Mouse (Mus musculus): Measurements from ENCODE around the gene 1700030J22Rik. TPM values are rescaled to one million over a fixed set of nuclear protein-coding genes. Genes with fewer than 3 reads are reported as not detected.
A peak's percentile ranks its signal among the peaks of the same experiment; 100 is the strongest.

1700030J22Rik gene
- polyA plus RNA-seq, 1 experiment = 176 TPM

DNA sequence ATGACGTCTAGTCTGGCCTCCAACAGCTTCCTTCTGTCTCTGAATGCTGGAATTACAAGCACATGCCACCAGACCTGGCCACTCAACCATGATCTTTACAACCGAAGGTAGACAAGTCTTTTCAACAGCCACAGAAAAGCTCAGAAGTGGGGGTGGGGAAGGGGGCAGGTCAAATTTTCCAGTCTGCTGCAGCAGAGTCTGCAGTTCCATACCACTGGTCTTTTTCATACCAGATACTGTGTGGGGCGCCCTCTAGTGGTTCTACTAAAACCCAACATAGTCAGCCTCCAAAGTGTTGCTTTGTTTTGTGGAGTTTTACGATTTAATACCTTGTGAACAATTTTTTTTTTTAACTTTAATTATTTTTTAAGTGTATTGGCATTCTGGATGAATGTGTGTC is 1.4 kb upstream of the 1700030J22Rik start:
- TF ChIP-seq POLR2A (IDR thresholded peaks at IDR 0.05; ENCODE audit: control insufficient read depth, low read depth, low read length) (no peak), CTCF (IDR thresholded peaks at IDR 0.05; ENCODE audit: control insufficient read depth, insufficient read depth, insufficient replicate concordance, low read depth, low read length) (0 out of 2 replicates have a peak, but pooled peaks have one; percentile 7)
- peaks cover 3% of the 10 kb centered on the region for H3K4me1 ChIP-seq (ENCODE audit: control insufficient read depth, insufficient read depth, low read length)

DNA sequence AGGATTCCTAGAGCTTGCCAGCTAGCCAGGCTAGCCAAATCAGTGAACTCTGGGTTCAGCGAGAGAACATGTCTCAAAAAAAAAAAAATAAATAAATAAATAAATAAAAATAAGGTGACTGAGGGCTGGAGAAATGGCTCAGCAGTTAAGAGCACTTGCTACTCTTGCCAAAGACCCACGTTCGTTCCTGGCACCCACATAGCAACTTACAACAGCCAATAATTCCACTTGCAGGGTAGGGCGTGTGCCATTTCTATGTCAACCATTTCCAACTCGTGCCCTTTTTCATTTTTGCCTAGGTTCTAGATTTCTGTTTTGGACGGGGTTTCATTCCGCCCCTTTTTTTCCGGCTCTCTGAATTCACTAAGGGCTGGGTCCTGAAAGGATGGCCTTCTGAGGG is 707 bp downstream of the 1700030J22Rik start:
- H3K36me3 ChIP-seq (ENCODE audit: control insufficient read depth, insufficient read depth, low read length) = peaks cover 8% of the 10 kb centered on the region

More for the DNA sequence above, 1.4 kb upstream of the 1700030J22Rik start:
- Histone ChIP-seq H3K27ac (ENCODE audit: control insufficient read depth, insufficient read depth, low read depth, low read length) (peak overlapping the region; percentile 88), H3K4me3 (ENCODE audit: control insufficient read depth, low read depth, low read length) (peak overlapping the region; percentile 91), H3K27me3 (ENCODE audit: control insufficient read depth, insufficient read depth, low read length) (no peaks in the 10 kb centered on the region), H3K36me3 (ENCODE audit: control insufficient read depth, insufficient read depth, low read length) (peaks cover 8% of the 10 kb centered on the region)

DNA sequence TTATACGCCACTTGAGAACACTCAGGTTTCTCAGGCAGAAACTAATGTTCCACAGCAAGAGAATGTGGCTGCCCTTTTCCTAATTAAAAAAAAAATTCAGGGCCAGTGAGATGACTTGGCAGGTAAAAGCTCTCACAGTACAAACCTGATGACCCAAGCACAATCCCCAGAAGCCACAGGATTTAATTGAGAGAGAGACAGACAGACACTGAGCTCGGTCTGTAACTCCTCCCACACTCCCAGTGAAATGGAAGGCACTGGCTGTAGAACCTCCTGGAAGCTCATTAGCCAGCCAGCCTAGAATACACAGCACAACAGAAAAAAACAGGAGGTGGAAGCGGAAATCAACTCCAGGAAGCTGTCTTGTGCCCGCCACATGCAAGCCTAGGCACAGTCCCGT is 3.2 kb downstream of the 1700030J22Rik start:
- Histone ChIP-seq H3K27ac (ENCODE audit: control insufficient read depth, insufficient read depth, low read depth, low read length) (no peak overlapping the region), H3K27me3 (ENCODE audit: control insufficient read depth, insufficient read depth, low read length) (no peaks in the 10 kb centered on the region), H3K4me1 (ENCODE audit: control insufficient read depth, insufficient read depth, low read length) (peaks cover 3% of the 10 kb centered on the region), H3K4me3 (ENCODE audit: control insufficient read depth, low read depth, low read length) (no peak overlapping the region), H3K36me3 (ENCODE audit: control insufficient read depth, insufficient read depth, low read length) (peaks cover 4% of the 10 kb centered on the region)
- TF ChIP-seq CTCF (IDR thresholded peaks at IDR 0.05; ENCODE audit: control insufficient read depth, insufficient read depth, insufficient replicate concordance, low read depth, low read length) = no peak
- TF ChIP-seq POLR2A (IDR thresholded peaks at IDR 0.05; ENCODE audit: control insufficient read depth, low read depth, low read length) = no peak

More for the DNA sequence above, 707 bp downstream of the 1700030J22Rik start:
- peak overlapping the region; percentile 96 for H3K27ac ChIP-seq (ENCODE audit: control insufficient read depth, insufficient read depth, low read depth, low read length)
- H3K4me1 ChIP-seq (ENCODE audit: control insufficient read depth, insufficient read depth, low read length) = peaks cover 3% of the 10 kb centered on the region
- H3K4me3 ChIP-seq (ENCODE audit: control insufficient read depth, low read depth, low read length) = peak overlapping the region; percentile 94
- no peaks in the 10 kb centered on the region for H3K27me3 ChIP-seq (ENCODE audit: control insufficient read depth, insufficient read depth, low read length)
- TF ChIP-seq POLR2A (IDR thresholded peaks at IDR 0.05; ENCODE audit: control insufficient read depth, low read depth, low read length) = no peak
- no peak for TF ChIP-seq CTCF (IDR thresholded peaks at IDR 0.05; ENCODE audit: control insufficient read depth, insufficient read depth, insufficient replicate concordance, low read depth, low read length)

DNA sequence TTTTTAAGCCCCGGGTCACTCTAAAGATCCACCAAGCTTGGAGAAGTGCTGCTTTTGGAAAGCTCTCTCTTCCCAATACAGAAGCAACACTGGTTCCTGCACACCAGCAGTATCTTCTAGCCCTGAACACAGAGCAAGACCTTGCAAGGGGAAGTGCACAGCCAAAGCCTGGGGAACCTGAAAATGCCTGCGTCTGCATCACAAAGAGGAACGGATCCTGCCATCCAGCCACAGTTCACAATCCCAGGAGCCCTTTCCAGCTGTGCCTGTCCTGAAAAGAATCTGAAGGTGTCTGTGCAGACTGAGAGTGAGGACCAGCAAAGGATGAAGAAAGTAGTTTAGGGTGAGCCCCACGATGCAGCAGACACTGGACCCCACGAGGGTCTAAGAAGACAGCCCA is 3.7 kb downstream of the 1700030J22Rik start:
- H3K27me3 ChIP-seq (ENCODE audit: control insufficient read depth, insufficient read depth, low read length) = no peaks in the 10 kb centered on the region
- peaks cover 2% of the 10 kb centered on the region for H3K4me1 ChIP-seq (ENCODE audit: control insufficient read depth, insufficient read depth, low read length)
- TF ChIP-seq POLR2A (IDR thresholded peaks at IDR 0.05; ENCODE audit: control insufficient read depth, low read depth, low read length) (no peak), CTCF (IDR thresholded peaks at IDR 0.05; ENCODE audit: control insufficient read depth, insufficient read depth, insufficient replicate concordance, low read depth, low read length) (no peak)
- no peak overlapping the region for H3K4me3 ChIP-seq (ENCODE audit: control insufficient read depth, low read depth, low read length)
- H3K36me3 ChIP-seq (ENCODE audit: control insufficient read depth, insufficient read depth, low read length) = peaks cover 4% of the 10 kb centered on the region
- no peak overlapping the region for H3K27ac ChIP-seq (ENCODE audit: control insufficient read depth, insufficient read depth, low read depth, low read length)

DNA sequence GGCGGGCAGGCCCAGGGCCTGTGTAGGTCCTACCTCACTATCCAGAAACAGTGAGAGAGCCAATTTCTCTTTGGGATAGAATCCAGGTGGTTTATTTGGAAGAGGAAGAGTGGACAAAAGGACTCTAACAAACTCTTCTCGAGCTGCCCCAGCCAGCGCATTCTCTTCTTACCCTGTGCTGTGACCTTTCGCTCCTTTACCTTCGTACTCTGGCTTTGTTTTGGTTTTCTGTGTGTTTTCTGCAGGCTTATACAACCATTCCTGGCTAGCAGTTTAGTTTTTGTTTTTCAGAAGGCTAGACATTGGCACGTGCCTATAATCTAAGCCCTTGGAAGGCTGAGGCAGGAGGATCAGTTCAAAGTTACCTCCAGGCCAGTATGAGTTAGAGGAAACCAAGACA is 9.2 kb downstream of the 1700030J22Rik start:
- Histone ChIP-seq H3K27ac (ENCODE audit: control insufficient read depth, insufficient read depth, low read depth, low read length) (no peak overlapping the region), H3K4me1 (ENCODE audit: control insufficient read depth, insufficient read depth, low read length) (no peaks in the 10 kb centered on the region), H3K27me3 (ENCODE audit: control insufficient read depth, insufficient read depth, low read length) (no peaks in the 10 kb centered on the region), H3K36me3 (ENCODE audit: control insufficient read depth, insufficient read depth, low read length) (no peaks in the 10 kb centered on the region), H3K4me3 (ENCODE audit: control insufficient read depth, low read depth, low read length) (no peak overlapping the region)
- no peak for TF ChIP-seq POLR2A (IDR thresholded peaks at IDR 0.05; ENCODE audit: control insufficient read depth, low read depth, low read length)
- no peak for TF ChIP-seq CTCF (IDR thresholded peaks at IDR 0.05; ENCODE audit: control insufficient read depth, insufficient read depth, insufficient replicate concordance, low read depth, low read length)

DNA sequence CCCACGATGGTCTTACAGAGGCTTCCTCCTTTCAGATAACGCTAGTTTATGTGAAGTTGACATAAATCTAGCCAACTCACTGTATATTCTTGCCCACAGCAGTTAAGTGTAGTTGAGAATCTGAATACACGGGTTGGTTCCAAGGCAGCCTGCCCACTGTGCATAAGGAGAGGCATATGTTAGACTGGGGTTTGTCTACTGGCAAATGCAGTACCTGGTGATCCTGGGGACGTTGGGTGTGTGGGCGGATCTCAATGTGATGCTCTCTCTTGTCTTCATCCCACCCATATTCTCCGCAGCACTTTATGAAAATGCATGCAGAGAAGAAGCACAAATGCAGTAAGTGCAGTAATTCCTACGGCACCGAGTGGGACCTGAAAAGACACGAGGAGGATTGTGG is 24.3 kb downstream of the 1700030J22Rik start:
- Histone ChIP-seq H3K4me3 (ENCODE audit: control insufficient read depth, low read depth, low read length) (no peak overlapping the region), H3K27ac (ENCODE audit: control insufficient read depth, insufficient read depth, low read depth, low read length) (no peak overlapping the region), H3K27me3 (ENCODE audit: control insufficient read depth, insufficient read depth, low read length) (no peaks in the 10 kb centered on the region), H3K4me1 (ENCODE audit: control insufficient read depth, insufficient read depth, low read length) (no peaks in the 10 kb centered on the region), H3K36me3 (ENCODE audit: control insufficient read depth, insufficient read depth, low read length) (no peaks in the 10 kb centered on the region; the same call in none of the 2 replicates)
- TF ChIP-seq POLR2A (IDR thresholded peaks at IDR 0.05; ENCODE audit: control insufficient read depth, low read depth, low read length) (no peak), CTCF (IDR thresholded peaks at IDR 0.05; ENCODE audit: control insufficient read depth, insufficient read depth, insufficient replicate concordance, low read depth, low read length) (no peak)

DNA sequence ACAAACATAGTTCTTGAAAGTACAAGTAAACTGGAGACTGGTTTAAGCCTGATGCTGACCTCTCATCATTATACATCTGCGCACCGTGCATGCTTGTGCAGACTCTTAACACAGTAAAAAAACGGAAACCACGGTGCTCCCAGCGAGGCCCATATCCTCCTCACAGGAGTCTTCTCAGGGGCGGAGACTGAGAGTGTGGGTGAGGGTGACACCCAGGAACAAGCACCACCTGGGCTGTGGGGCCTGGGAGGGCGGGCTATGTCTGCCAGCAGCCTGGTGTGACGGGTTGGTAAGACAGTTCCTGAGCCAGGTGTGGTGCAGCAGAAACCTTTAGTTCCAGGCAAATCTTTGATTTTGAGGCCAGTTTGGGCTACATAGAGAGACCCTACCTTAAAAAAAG is 26.3 kb downstream of the 1700030J22Rik start:
- Histone ChIP-seq H3K36me3 (ENCODE audit: control insufficient read depth, insufficient read depth, low read length) (no peaks in the 10 kb centered on the region; the same call in none of the 2 replicates), H3K4me3 (ENCODE audit: control insufficient read depth, low read depth, low read length) (no peak overlapping the region), H3K4me1 (ENCODE audit: control insufficient read depth, insufficient read depth, low read length) (no peaks in the 10 kb centered on the region), H3K27me3 (ENCODE audit: control insufficient read depth, insufficient read depth, low read length) (no peaks in the 10 kb centered on the region), H3K27ac (ENCODE audit: control insufficient read depth, insufficient read depth, low read depth, low read length) (no peak overlapping the region)
- no peak for TF ChIP-seq POLR2A (IDR thresholded peaks at IDR 0.05; ENCODE audit: control insufficient read depth, low read depth, low read length)
- no peak for TF ChIP-seq CTCF (IDR thresholded peaks at IDR 0.05; ENCODE audit: control insufficient read depth, insufficient read depth, insufficient replicate concordance, low read depth, low read length)

DNA sequence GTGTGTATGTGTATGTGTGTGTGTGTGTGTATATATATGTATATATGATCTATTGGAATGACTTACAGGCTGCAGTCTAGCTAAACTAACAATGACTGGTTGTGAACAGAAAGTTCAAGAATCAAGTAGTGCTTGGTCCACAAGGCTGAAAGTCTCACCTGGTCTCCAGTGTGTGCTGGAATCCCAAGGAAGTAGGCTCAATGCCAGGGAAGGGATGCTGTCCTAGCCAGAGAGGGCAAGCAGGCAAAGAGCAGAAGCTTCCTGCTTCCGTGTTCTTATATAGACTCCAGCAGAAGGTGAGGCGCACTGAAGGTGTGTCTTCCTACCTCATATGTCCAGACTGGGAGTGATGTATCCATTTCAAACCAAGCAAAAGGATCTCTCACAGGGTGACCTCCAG is 27.0 kb downstream of the 1700030J22Rik start:
- Histone ChIP-seq H3K36me3 (ENCODE audit: control insufficient read depth, insufficient read depth, low read length) (no peaks in the 10 kb centered on the region; the same call in none of the 2 replicates), H3K27me3 (ENCODE audit: control insufficient read depth, insufficient read depth, low read length) (no peaks in the 10 kb centered on the region), H3K27ac (ENCODE audit: control insufficient read depth, insufficient read depth, low read depth, low read length) (no peak overlapping the region), H3K4me3 (ENCODE audit: control insufficient read depth, low read depth, low read length) (no peak overlapping the region), H3K4me1 (ENCODE audit: control insufficient read depth, insufficient read depth, low read length) (no peaks in the 10 kb centered on the region)
- TF ChIP-seq CTCF (IDR thresholded peaks at IDR 0.05; ENCODE audit: control insufficient read depth, insufficient read depth, insufficient replicate concordance, low read depth, low read length) (no peak), POLR2A (IDR thresholded peaks at IDR 0.05; ENCODE audit: control insufficient read depth, low read depth, low read length) (no peak)
